Mouse (Mus musculus): ENCODE measurements around the gene Map2k4. TPM values are rescaled to one million over a fixed set of nuclear protein-coding genes. Genes with fewer than 3 reads are reported as not detected.
A peak's percentile ranks its signal among the peaks of the same experiment; 100 is the strongest.

Map2k4 gene
- polyA plus RNA-seq (2015; fragmentation: Nextera tagmentation; extraction: Ambion mirVana): 72.1 and 77.1 TPM in 2 replicates

GRCm38 (mm10) chr11:65788154-65788553, at the start of gene Map2k4:
Gene Map2k4, minus strand, starts transcription at chr11:65788297.
- under 1% methylated on average over 36 of the region's 36 CpGs for WGBS

DNA sequence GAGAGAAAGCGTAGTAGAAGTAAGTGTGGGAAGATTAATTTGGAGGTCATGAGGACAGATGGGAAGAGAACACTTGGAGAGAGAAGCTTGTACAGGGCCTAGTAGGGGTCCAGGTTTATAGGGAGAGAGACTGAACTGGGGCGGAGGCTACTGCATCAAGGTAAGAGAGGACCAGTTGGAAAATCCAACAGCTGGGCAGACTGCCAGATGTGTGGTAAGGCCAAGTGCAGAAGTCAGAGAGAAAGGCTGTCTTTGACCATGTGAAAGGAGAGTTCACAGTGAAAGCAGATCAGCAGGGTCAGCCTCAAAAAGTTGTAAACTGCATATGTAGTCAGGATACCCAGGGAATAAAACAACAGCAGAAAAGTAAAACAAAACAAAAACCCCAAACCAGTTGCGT, 36.5 kb upstream of the Map2k4 start:
- no peaks in the 10 kb centered on the region for H3K4me1 ChIP-seq (replicated peaks)
- H3K9me3 ChIP-seq: no peaks in the 10 kb centered on the region
- no peak overlapping the region for H3K4me2 ChIP-seq (replicated peaks)
- no peak overlapping the region for H3K9ac ChIP-seq (replicated peaks)
- no peaks in the 10 kb centered on the region for H3K27me3 ChIP-seq
- no peak for ATAC-seq
- H3K36me3 ChIP-seq: peaks cover 54% of the 10 kb centered on the region
- no peak overlapping the region for H3K4me3 ChIP-seq (replicated peaks)
- WGBS: 95% methylated on average over 3 of the region's 3 CpGs
- no peak overlapping the region for H3K27ac ChIP-seq

More at GRCm38 (mm10) chr11:65788154-65788553, at the start of gene Map2k4:
- Histone ChIP-seq H3K4me2 (replicated peaks) (peak within 1 kb of the TSS; percentile 83), H3K4me3 (replicated peaks) (peak within 1 kb of the TSS; percentile 96), H3K9me3 (no peaks in the 10 kb centered on the region), H3K9ac (replicated peaks) (peak within 1 kb of the TSS; percentile 99), H3K27ac (peak within 1 kb of the TSS; percentile 93), H3K27me3 (no peaks in the 10 kb centered on the region), H3K36me3 (no peaks in the 10 kb centered on the region), H3K4me1 (replicated peaks) (peaks cover 20% of the 10 kb centered on the region)
- ATAC-seq: peak; percentile 99

- no peak overlapping the region for H3K4me2 ChIP-seq (replicated peaks)
- no peaks in the 10 kb centered on the region for H3K27me3 ChIP-seq
- no peak overlapping the region for H3K4me3 ChIP-seq (replicated peaks)
- WGBS: 11% methylated on average over 7 of the region's 7 CpGs
- no peak overlapping the region for H3K27ac ChIP-seq
- H3K9ac ChIP-seq (replicated peaks): no peak overlapping the region
- peaks cover 53% of the 10 kb centered on the region for H3K36me3 ChIP-seq
- H3K9me3 ChIP-seq: no peaks in the 10 kb centered on the region
- ATAC-seq: peak; percentile 78
- peaks cover 2% of the 10 kb centered on the region; the same call in 1 of the 2 replicates for H3K4me1 ChIP-seq (replicated peaks)
Measured at GRCm38 (mm10) chr11:65820877-65821276, 32.8 kb upstream of the Map2k4 start.

- H3K4me2 ChIP-seq (replicated peaks): no peak overlapping the region
- H3K4me3 ChIP-seq (replicated peaks): no peak overlapping the region
- no peaks in the 10 kb centered on the region for H3K9me3 ChIP-seq
- ATAC-seq: 0 out of 2 replicates have a peak, but pooled peaks have one; percentile 50
- no peaks in the 10 kb centered on the region for H3K27me3 ChIP-seq
- H3K9ac ChIP-seq (replicated peaks): no peak overlapping the region
- peaks cover 3% of the 10 kb centered on the region; the same call in 1 of the 2 replicates for H3K4me1 ChIP-seq (replicated peaks)
- H3K27ac ChIP-seq: no peak overlapping the region
- H3K36me3 ChIP-seq: peaks cover 59% of the 10 kb centered on the region
- 70% methylated on average over 5 of the region's 5 CpGs for WGBS
Measured at GRCm38 (mm10) chr11:65820280-65820679, 32.2 kb upstream of the Map2k4 start.

DNA sequence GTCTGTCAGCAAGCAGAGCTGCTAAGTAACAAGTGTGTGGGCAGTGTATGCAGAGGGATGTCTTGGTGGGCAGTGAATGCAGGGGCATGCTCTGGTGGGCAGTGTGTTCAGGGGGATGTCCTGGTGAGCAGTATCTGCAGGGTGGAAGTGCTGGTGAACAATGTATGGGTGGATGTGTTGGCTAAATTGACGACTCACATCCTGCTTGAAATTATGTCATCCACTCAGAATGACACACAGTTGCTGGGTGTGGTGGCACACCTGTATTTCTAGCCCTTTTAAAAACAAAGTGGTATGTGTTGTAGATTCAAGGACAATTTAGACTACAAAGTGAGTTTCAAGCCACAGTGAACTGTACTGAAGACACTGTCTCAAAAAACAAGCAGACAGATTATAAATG, 30.1 kb upstream of the Map2k4 start:
- Histone ChIP-seq H3K9ac (replicated peaks) (no peak overlapping the region), H3K9me3 (no peaks in the 10 kb centered on the region), H3K36me3 (peaks cover 55% of the 10 kb centered on the region), H3K4me2 (replicated peaks) (no peak overlapping the region), H3K27ac (no peak overlapping the region), H3K4me3 (replicated peaks) (no peak overlapping the region), H3K4me1 (replicated peaks) (peaks cover 3% of the 10 kb centered on the region; the same call in 1 of the 2 replicates), H3K27me3 (no peaks in the 10 kb centered on the region)
- 97% methylated on average over 1 of the region's 1 CpGs for WGBS
- ATAC-seq: no peak

DNA sequence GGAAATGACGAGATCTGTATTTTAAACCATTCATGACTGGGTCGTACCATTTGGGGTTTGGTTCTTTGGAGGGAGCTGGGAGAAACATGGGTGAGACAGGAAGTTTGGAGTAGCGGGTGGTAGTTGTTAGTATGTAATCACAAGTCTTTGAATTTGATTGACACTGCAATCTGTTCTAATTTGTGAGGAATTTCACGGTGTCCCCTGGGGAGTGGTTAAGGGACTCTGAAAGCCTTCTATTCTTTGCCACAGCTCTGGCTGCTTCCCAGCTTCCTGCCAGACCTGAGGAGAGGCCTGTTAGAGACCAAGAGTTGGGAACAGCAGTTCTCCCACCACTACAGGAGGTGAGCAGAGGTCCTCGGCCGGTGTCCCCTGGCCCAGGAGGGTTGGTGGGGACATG, 28.1 kb upstream of the Map2k4 start:
- 68% methylated on average over 6 of the region's 6 CpGs for WGBS
- H3K9ac ChIP-seq (replicated peaks): no peak overlapping the region
- no peak overlapping the region for H3K4me2 ChIP-seq (replicated peaks)
- H3K27me3 ChIP-seq: no peaks in the 10 kb centered on the region
- H3K4me1 ChIP-seq (replicated peaks): peaks cover 17% of the 10 kb centered on the region
- H3K9me3 ChIP-seq: no peaks in the 10 kb centered on the region
- H3K4me3 ChIP-seq (replicated peaks): no peak overlapping the region
- no peak for ATAC-seq
- peaks cover 39% of the 10 kb centered on the region for H3K36me3 ChIP-seq
- H3K27ac ChIP-seq: no peak overlapping the region

DNA sequence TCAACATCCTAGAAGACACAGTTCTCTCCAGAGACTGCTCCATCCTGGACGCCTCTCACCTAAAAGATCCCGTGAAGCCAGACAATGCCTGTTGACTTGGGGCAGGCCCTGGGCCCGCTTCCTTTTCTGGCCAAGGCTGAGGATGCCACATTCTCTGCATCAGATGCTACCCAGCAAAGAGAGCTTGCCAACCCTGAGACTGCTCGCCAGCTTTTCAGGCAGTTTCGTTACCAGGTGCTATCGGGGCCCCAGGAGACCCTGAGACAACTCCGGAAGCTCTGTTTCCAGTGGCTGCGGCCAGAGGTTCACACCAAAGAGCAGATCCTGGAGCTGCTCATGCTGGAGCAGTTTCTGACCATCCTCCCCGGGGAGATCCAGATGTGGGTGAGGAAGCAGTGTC, 26.3 kb upstream of the Map2k4 start:
- WGBS: 94% methylated on average over 9 of the region's 9 CpGs
- Histone ChIP-seq H3K4me3 (replicated peaks) (no peak overlapping the region), H3K9me3 (no peaks in the 10 kb centered on the region), H3K27ac (no peak overlapping the region), H3K27me3 (no peaks in the 10 kb centered on the region), H3K4me1 (replicated peaks) (peaks cover 17% of the 10 kb centered on the region), H3K4me2 (replicated peaks) (no peak overlapping the region), H3K36me3 (peaks cover 37% of the 10 kb centered on the region), H3K9ac (replicated peaks) (no peak overlapping the region)
- no peak for ATAC-seq

DNA sequence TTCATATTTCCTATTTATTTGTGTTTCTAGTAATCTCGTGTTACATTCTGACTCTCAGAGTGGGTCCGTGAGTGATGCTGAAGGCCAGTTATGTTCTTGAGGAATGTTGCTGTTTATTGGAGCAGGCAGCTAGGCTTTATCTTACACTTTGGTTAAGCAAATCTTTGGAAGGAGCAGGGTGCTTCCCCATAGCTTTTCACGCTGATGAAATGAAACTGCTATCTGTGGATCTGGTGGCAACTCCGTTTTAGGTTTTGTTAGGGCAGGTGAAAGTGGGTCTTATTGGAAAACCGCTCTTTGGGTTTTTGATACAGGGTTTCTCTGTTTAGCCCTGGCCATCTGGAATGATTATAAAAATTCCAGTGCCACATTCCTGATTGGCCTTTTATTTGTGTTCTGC, 24.0 kb upstream of the Map2k4 start:
- ATAC-seq: no peak
- Histone ChIP-seq H3K27me3 (no peaks in the 10 kb centered on the region), H3K27ac (no peak overlapping the region)

GRCm38 (mm10) chr11:65807601-65808000, 19.5 kb upstream of the Map2k4 start:
- H3K27ac ChIP-seq: peak overlapping the region; percentile 80
- H3K27me3 ChIP-seq: 0 out of 2 replicates have a peak, but pooled peaks cover 3% of the 10 kb centered on the region
- H3K36me3 ChIP-seq: no peaks in the 10 kb centered on the region
- peak overlapping the region; percentile 73 for H3K4me2 ChIP-seq (replicated peaks)
- 49% methylated on average over 7 of the region's 7 CpGs for WGBS
- H3K4me1 ChIP-seq (replicated peaks): peaks cover 33% of the 10 kb centered on the region
- H3K9ac ChIP-seq (replicated peaks): peak overlapping the region; percentile 80
- ATAC-seq: peak; percentile 7; the same call in 1 of the 2 replicates
- H3K4me3 ChIP-seq (replicated peaks): peak overlapping the region; percentile 88
- no peaks in the 10 kb centered on the region for H3K9me3 ChIP-seq

More for the DNA sequence above, 24.0 kb upstream of the Map2k4 start:
- WGBS: 23% methylated on average over 5 of the region's 5 CpGs
- Histone ChIP-seq H3K4me3 (replicated peaks) (no peak overlapping the region), H3K9me3 (no peaks in the 10 kb centered on the region), H3K36me3 (peaks cover 26% of the 10 kb centered on the region), H3K9ac (replicated peaks) (no peak overlapping the region), H3K4me2 (replicated peaks) (no peak overlapping the region), H3K4me1 (replicated peaks) (peaks cover 33% of the 10 kb centered on the region)

GRCm38 (mm10) chr11:65806909-65807504, 18.9 kb upstream of the Map2k4 start, which contains the start of gene Zkscan6:
Gene Zkscan6, plus strand, starts transcription at chr11:65807175.
- peak; percentile 96 for ATAC-seq
- H3K4me1 ChIP-seq (replicated peaks): peaks cover 27% of the 10 kb centered on the region
- H3K27ac ChIP-seq: peak within 1 kb of the TSS; percentile 80
- peak within 1 kb of the TSS; percentile 73 for H3K4me2 ChIP-seq (replicated peaks)
- H3K27me3 ChIP-seq: 0 out of 2 replicates have a peak, but pooled peaks cover 3% of the 10 kb centered on the region
- peak within 1 kb of the TSS; percentile 80 for H3K9ac ChIP-seq (replicated peaks)
- H3K36me3 ChIP-seq: no peaks in the 10 kb centered on the region
- WGBS: under 1% methylated on average over 57 of the region's 58 CpGs
- H3K4me3 ChIP-seq (replicated peaks): peak within 1 kb of the TSS; percentile 88
- no peaks in the 10 kb centered on the region for H3K9me3 ChIP-seq

DNA sequence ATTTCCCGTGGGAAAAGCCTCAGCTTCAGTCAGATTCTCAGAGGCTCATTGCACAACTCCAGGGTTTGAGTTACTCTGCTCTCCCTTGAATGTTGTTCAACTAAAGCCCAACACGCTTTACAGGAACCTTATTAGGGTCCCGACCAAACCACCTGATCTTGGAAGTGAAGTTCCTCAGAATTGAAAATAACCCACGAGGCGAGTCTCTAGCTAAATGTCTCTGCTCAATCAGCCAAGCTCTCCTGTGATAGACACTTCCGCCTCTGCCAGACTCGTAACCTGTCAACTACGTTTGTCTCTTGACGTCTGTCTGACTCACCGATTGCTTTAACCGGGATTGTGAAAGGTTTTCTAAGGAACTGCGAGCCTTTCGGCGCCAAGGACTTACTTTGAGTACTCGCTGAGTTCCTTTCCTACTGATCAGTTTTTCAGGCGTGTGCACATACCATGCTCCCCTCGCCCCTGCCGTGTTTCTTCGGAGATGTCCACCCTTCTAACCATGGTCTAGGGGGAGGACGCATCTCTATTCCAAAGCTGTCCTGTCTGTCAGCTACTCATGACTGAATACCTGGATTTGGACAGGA, 18.3 kb upstream of the Map2k4 start:
- no peaks in the 10 kb centered on the region for H3K9me3 ChIP-seq
- peak overlapping the region; percentile 88 for H3K4me3 ChIP-seq (replicated peaks)
- H3K9ac ChIP-seq (replicated peaks): peak overlapping the region; percentile 60
- no peaks in the 10 kb centered on the region for H3K36me3 ChIP-seq
- 0 out of 2 replicates have a peak, but pooled peaks cover 3% of the 10 kb centered on the region for H3K27me3 ChIP-seq
- WGBS: 3% methylated on average over 20 of the region's 20 CpGs
- ATAC-seq: no peak
- peak overlapping the region; percentile 73 for H3K4me2 ChIP-seq (replicated peaks)
- H3K27ac ChIP-seq: peak overlapping the region; percentile 6; the same call in 1 of the 2 replicates
- peaks cover 22% of the 10 kb centered on the region for H3K4me1 ChIP-seq (replicated peaks)

DNA sequence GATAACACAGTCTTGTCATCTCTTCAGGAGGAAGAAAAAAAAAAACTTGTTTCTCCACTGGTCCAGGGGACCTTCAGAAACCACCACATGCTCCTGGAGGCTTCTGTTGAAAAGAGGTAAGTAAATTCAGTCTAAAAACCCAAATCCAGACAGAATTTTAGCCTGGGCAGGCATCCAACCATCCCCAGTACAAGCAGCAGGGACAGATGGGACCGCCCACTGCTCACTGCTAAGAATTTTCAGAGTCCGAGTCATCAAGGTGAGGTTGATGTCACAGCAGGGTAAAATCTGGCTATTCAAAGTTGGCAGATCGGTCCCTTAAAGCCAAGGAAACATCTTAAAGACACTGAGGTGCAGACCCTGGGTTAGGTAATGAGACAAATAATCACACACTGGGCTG, 13.8 kb upstream of the Map2k4 start:
- Histone ChIP-seq H3K27me3 (0 out of 2 replicates have a peak, but pooled peaks cover 3% of the 10 kb centered on the region), H3K9me3 (no peaks in the 10 kb centered on the region), H3K27ac (no peak overlapping the region), H3K9ac (replicated peaks) (no peak overlapping the region), H3K4me2 (replicated peaks) (no peak overlapping the region), H3K36me3 (no peaks in the 10 kb centered on the region), H3K4me3 (replicated peaks) (no peak overlapping the region), H3K4me1 (replicated peaks) (peaks cover 6% of the 10 kb centered on the region)
- ATAC-seq: no peak
- WGBS: 71% methylated on average over 3 of the region's 3 CpGs
